Mouse (Mus musculus) cerebellum, adult (tissue): ENCODE measurements around the gene Bloc1s5.
A peak's percentile ranks its signal among the peaks of the same experiment; 100 is the strongest.
"Not testable (repeated sequence)": the region's sequence is repeated elsewhere in the genome, so short reads cannot be mapped to it uniquely, and the experiment has no call there.

Source experiments
- ATAC-seq: cut with Nextera tagmentation; 2 replicates; pipeline ENCODE4 v1.9.2; 2017; ENCODE audit warnings: mild to moderate bottlenecking, moderate library complexity, mixed read lengths; ENCODE audit not compliant: insufficient number of reproducible peaks, low FRiP score, low TSS enrichment

Bloc1s5 gene

GRCm38 (mm10) chr13:38634800-38635269 lies at the start of gene Bloc1s5:
Gene Bloc1s5 (minus strand): TSS chr13:38635109.
- ATAC-seq: peak; percentile 86

DNA sequence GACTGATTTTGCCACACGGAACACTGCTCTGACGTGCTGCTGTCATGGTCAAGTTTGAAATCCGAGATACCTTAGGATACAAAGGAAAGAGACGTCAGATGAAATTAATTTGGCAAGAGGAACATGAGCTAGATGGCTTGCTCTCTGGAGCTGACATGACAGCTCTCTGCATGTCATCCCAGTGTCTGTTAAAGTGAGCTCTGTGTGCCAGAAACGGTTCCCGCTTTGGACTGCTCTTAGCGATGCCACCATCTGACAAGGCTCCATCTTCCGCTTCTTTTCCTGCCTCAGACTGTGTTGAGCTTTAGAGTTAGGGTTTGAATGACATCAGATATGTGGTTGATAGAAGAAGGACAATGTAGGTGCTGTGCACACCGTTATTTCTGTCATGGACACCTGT lies 37.4 kb upstream of the Bloc1s5 start:
- ATAC-seq: no peak

GRCm38 (mm10) chr13:38671451-38671850 lies 36.5 kb upstream of the Bloc1s5 start:
- ATAC-seq: not testable (repeated sequence)

DNA sequence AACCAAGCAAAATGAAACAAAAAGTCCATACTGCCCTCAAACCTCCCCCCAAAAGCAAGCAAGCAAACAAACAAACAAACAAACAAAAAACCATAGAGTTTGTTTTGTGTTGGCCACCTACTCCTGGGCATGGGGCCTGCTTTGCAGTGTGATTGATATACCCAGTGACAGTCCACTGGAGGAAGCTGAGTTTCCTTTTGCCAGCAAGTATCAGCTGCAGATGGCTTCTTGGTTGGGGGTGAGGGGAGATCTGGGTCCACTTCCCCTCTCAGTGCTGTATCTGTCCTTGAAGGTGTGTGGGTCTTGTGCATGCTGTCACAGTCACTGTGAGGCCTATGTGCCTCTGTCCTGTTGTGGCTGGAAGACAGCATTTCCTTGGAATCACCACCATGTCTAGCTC lies 35.1 kb upstream of the Bloc1s5 start:
- ATAC-seq: no peak

DNA sequence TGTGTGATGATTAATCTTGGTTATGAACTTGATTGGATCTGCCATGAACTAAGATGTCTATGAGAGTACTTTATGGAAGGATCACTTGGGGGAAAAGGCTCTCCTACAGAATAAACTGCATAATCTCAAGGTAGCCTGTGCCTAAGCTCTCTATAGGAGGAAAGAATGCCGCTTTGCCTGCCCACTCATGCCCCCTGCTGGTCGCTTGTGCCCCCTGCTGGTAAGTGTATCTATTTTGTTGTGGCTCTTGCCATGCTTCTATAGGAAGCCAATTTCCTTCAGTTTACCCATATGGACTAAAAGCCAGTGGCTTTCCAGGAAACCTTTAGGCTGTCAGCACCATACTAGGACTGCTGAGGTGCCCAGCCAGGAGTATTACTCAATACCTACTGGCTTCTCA lies 33.6 kb upstream of the Bloc1s5 start:
- ATAC-seq: no peak

DNA sequence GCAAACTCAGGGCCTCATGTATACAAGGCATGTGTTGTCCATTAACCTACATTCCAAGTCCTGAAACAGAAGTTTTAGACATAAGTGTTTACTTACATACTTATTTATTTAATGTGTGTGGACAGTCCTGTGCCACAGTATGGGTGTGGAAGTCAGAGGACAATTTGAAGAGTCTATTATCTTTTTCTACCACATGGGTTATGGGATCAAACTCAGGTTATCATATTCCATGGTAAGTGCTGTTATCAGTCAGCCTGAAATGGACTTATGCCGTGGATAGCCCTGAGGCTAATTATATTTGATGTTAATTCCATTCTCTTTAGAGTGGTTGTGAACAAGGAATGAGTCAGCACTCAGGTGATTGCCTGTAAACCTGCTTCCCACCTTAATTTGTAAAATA lies 29.8 kb upstream of the Bloc1s5 start:
- ATAC-seq: no peak

DNA sequence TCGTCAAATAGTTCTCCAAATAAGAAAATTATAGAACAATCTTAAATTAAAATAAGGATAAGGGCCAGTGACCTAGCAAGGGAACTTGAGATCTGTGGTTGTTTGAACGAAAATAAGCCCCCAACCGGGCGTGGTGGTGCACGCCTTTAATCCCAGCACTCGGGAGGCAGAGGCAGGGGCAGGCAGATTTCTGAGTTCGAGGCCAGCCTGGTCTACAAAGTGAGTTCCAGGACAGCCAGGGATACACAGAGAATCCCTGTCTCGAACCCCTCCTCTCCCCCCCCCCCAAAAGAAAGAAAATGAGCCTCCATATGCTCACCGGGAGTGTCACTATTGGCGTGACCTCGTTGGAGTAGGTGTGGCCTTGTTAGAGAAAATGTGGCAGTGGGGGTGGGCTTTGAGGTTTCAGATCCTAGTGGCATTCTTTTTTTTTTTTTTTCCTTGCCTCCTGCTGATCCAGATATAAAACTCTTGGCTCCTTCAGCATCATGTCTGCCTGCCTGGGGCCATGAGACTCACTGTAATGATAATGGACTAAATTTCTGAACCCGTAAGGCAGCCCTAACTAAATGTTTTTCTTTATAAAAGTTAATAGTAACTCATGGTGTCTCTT lies 24.7 kb upstream of the Bloc1s5 start:
- no peak for ATAC-seq

- ATAC-seq: peak; percentile 96
Observed at GRCm38 (mm10) chr13:38658528-38659280, 23.8 kb upstream of the Bloc1s5 start, which contains the start of gene Eef1e1. Gene Eef1e1 (minus strand): TSS chr13:38659058.

DNA sequence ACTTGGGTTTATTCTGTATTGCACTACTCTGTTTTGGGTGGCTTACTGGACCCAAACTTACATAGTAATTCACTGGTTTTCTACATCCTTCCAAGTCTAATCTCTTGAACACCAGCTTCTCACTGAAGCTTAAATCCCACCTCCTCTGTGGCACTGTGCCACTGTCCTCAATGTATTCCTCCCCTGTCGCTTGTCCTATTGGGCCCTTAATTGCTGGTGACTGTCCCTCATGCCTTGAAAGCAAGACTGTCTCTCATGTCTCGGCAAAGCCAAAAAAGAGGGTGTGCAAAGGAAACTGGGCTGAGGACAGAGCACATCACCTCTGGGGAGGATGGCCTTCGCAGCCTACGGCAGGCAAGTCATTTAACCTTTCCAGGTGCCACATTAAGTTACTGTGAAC lies 23.0 kb upstream of the Bloc1s5 start:
- ATAC-seq: no peak

DNA sequence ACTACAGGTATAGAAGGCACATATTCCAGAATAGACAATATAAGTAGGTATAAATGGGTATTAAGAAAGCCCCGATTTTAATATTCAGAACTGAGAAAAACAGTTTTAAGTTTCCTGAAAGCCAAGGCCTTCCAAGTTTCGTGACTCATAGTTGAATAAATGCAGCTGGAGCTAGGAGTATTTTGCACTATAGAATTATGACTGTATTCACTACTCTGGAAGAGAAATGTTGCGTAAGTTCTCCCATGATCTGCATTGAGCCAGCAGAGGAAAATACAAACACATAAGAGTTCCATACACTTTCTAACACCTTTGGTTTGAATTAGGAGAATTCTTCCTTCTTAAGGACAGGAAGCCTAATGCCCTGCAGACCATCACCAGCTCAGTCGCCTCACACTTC lies 15.4 kb upstream of the Bloc1s5 start:
- no peak for ATAC-seq

DNA sequence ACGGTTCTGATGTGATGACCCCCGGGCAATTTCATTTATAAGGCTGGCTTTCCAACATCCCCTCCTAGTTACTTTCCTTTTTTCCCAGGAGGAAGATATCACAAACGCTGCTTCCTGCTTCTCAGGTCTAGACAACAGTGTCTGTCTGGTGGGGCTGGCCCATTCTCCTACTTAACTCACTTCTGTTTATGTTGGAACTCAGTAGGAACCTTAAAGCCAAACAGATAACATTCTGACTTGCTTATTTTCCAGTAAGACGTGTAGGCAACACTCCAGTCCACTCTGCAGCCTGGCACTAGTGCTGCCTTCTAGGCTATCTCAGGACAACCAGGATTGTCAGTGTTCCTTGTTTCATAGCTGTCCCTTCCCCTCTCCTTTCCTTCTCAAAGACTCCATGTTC lies 14.2 kb upstream of the Bloc1s5 start:
- ATAC-seq: no peak

DNA sequence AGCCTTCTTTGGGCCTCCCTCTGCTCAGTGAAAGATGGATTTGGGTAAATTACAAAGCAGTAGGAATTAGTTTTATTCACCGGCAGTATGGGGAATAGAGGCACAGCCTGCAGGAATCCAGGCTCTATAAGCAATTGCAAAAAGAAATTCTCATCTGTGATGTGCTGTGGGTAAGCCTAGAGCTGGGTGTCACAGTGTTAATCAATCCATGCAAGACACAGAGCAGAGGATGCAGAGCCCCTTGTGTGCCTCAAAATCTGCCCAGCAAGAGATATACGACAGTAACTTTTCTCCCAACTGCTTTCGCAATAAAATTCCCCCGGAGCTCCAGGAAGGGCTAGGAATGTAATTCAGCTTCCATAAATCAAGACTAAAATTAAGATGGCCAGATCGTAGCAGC lies 6.5 kb upstream of the Bloc1s5 start:
- no peak for ATAC-seq

GRCm38 (mm10) chr13:38640961-38641360 lies 6.1 kb upstream of the Bloc1s5 start:
- no peak for ATAC-seq

DNA sequence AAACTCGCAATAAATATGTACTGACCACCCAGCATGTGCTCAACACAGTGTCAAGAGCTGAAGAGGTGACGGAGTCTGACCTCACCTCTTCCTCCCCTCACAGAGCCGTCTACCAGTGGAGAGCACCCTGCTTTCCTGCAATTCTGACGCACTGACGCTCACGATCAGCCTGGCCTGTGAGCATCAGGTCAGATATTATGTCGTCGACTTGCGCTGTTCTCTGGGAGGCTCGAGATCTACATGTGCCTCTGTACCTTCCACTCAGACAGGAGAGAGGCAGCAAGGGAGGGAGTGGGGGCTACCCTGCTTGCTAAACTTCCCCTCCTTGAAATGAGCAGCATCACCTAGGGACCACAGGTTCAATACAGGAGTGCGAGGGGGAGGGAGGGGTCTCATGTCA lies 3.8 kb upstream of the Bloc1s5 start:
- no peak for ATAC-seq

GRCm38 (mm10) chr13:38634256-38634799 lies 581 bp downstream of the Bloc1s5 start:
- ATAC-seq: no peak; the same call in 1 of the 2 replicates

DNA sequence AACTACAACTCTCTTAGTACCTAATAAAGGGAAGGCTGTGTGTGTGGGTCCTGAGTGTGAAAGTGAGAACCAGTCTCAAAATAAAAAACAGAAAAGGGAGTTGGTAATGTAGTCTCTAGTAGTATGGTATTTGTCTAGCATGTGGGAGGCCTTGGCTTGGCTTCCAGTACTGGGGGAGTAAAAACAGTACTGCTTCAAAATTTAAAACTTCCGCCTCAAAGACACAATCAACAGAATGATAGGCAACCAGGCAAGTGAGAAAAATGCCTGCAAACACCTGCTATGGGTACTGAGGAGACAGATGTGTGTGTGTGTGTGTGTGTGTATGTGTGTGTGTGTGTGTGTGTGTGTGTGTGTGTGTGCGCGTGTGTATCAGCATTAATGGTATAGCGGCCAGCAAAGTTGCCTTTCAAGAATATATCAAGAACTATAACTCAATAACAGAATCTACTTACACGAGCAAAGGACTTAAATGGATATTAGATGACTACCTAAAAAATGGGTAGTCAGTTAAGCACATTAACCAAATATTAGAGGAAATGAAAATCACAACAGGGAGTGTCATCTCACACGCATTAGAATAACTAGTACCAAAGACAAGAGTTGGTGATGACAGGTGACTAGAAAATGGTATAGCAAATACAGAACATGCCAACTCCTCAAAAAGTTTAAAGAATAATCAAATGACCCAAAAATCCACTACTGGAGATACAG lies 1.5 kb downstream of the Bloc1s5 start:
- ATAC-seq: no peak

DNA sequence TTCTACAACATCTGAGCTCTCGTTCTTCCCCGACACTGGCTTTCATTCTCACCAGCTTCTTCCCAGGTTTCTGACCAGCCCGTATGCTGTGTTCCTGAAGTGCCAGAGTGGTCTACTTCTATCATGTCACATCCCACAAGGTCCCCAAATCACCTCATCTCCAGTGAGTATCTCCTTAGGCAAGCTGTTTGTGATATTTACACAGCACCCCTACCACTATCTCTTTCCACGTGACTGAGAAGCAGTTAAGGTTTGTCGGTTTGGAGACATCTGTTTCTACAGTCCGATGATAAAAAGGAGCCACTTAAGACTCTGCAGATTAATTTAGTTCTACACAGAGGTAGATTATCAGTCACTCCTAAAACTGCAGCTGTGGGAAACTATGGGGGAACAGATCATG lies 2.4 kb downstream of the Bloc1s5 start:
- no peak for ATAC-seq

GRCm38 (mm10) chr13:38626229-38626525 lies 8.7 kb downstream of the Bloc1s5 start:
- no peak for ATAC-seq

DNA sequence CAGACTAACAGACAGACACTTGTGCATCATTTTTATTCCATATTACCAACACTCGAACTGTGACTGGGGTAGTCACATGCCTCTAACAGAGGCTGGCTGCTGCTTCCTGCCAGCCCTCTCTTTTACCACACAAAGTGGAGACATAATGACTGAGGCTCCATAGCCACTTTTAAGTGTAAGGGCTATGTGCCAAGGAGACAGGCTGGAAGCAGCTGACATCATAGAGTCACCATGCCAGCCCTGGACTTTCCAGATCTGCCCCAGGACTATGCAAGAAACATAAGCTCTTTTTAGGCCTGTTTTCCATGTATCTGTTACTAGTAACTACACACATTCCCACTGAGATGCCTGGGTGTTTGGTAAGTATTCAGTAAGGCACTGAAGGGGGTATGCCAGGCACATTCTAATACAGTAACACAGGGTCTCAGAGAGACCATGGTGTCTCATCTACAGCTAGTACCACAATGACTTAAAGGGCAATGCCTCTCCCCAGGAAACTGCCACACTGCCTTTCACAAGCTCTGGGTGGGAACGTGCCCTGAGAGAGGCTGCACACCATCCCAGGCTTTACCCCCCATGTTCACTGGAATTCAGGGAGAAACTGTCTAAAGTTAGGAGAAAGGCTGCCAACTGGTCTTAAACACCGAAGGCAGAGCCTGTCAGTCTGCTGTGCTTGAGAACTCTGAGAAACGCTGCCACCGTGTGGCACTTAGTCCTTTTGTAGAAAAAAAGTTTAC lies 9.2 kb downstream of the Bloc1s5 start:
- no peak for ATAC-seq

GRCm38 (mm10) chr13:38624292-38624902 lies 10.5 kb downstream of the Bloc1s5 start:
- ATAC-seq: no peak
